Mouse (Mus musculus) liver, embryonic 14.5 days (tissue): ENCODE measurements around the gene Bnc2.

Experiments used
- CTCF ChIP-seq: IDR thresholded peaks from 2 replicates; pipeline ENCODE4 v1.5.1; 2016; ENCODE audit warnings: antibody characterized with exemption, low read depth, control low read depth
- EP300 ChIP-seq: IDR thresholded peaks from 2 replicates; pipeline ENCODE4 v1.6.1; 2016; ENCODE audit warnings: antibody characterized with exemption, low read depth

- TF ChIP-seq CTCF (no peak), EP300 (no peak)
These were observed 366.7 kb downstream of the Bnc2 start for GRCm38 (mm10) chr4:84308226-84308862.
